Mouse (Mus musculus): ENCODE data around the gene Ccl28.
"Not testable (repeated sequence)": the region's sequence is repeated elsewhere in the genome, so short reads cannot be mapped to it uniquely, and the experiment has no call there.

The Ccl28 gene

DNA sequence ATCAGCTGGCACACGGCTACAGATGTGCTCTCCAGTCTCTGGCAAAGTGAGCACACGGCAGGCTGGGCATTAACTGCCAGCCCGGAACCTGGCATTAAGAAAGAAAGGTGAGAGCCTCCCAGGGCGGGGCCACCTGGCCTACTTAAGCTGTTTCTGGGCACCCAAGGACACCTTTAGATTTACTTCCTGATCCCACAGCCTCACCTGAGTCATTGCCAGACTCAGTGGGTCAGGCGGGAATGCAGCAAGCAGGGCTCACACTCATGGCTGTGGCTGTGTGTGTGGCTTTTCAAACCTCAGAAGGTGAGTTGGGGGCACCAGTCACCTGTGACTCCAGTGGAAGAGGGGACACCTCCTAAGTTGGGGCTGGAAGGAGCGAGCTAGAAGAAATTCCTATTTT, at the start of gene Ccl28:
Gene Ccl28, plus strand, starts transcription at position 186 of the 400 bp plus-strand sequence.
- Histone ChIP-seq H3K4me3 (replicated peaks; ENCODE audit: low read length) (no peak within 1 kb of the TSS), H3K4me1 (replicated peaks; ENCODE audit: low read depth, low read length) (no peaks in the 10 kb centered on the region), H3K9me3 (ENCODE audit: low read length) (no peaks in the 10 kb centered on the region), H3K36me3 (ENCODE audit: insufficient read depth, low read length) (no peaks in the 10 kb centered on the region), H3K27me3 (ENCODE audit: insufficient read depth, low read length) (no peaks in the 10 kb centered on the region)
- TF ChIP-seq CTCF (conservative IDR thresholded peaks at IDR 0.05; ENCODE audit: low read length), result no peak
- no peak for TF ChIP-seq POU5F1 (IDR thresholded peaks at IDR 0.05; ENCODE audit: borderline replicate concordance, low read length)
- TF ChIP-seq NANOG (IDR thresholded peaks at IDR 0.05; ENCODE audit: borderline replicate concordance, low read length), result no peak

- not testable (repeated sequence) for H3K27me3 ChIP-seq (ENCODE audit: insufficient read depth, low read length); H3K4me1 ChIP-seq (replicated peaks; ENCODE audit: low read depth, low read length); H3K36me3 ChIP-seq (ENCODE audit: insufficient read depth, low read length)
- Histone ChIP-seq H3K9me3 (ENCODE audit: low read length) (peaks cover 14% of the 10 kb centered on the region), H3K4me3 (replicated peaks; ENCODE audit: low read length) (0 out of 2 replicates have a peak overlapping the region, but pooled peaks have one; percentile 17)
Measured at GRCm38 (mm10) chr13:119596321-119597211, 27.1 kb upstream of the Ccl28 start.

- peaks cover 17% of the 10 kb centered on the region for H3K9me3 ChIP-seq (ENCODE audit: low read length)
- not testable (repeated sequence) for H3K27me3 ChIP-seq (ENCODE audit: insufficient read depth, low read length); H3K4me3 ChIP-seq (replicated peaks; ENCODE audit: low read length); H3K36me3 ChIP-seq (ENCODE audit: insufficient read depth, low read length); H3K4me1 ChIP-seq (replicated peaks; ENCODE audit: low read depth, low read length)
Measured at GRCm38 (mm10) chr13:119598466-119598865, 25.2 kb upstream of the Ccl28 start.

GRCm38 (mm10) chr13:119599066-119599465, 24.6 kb upstream of the Ccl28 start:
- H3K4me3 ChIP-seq (replicated peaks; ENCODE audit: low read length), result not testable (repeated sequence)

DNA sequence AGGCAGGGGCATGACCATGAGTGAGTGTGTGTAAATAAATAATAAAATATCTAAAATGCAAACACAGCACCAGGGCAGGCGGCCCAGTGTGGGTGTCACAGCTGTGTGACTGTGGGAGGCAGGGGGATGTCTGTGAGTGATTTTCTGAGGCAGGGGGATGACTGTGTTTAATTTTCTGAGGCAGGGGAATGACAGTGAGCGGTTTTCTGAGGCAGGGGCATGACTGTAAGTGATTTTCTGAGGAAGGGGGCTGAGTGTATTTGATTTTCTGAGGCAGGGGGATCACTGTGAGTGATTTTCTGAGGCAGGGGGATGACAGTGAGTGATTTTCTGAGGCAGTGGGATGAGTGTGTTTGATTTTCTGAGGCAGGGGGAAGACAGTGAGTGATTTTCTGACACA, 24.1 kb upstream of the Ccl28 start:
- H3K9me3 ChIP-seq (ENCODE audit: low read length), result peaks cover 17% of the 10 kb centered on the region
- H3K36me3 ChIP-seq (ENCODE audit: insufficient read depth, low read length); H3K27me3 ChIP-seq (ENCODE audit: insufficient read depth, low read length); H3K4me3 ChIP-seq (replicated peaks; ENCODE audit: low read length); H3K4me1 ChIP-seq (replicated peaks; ENCODE audit: low read depth, low read length): not testable (repeated sequence)

More at GRCm38 (mm10) chr13:119599066-119599465, 24.6 kb upstream of the Ccl28 start:
- not testable (repeated sequence) for H3K27me3 ChIP-seq (ENCODE audit: insufficient read depth, low read length); H3K36me3 ChIP-seq (ENCODE audit: insufficient read depth, low read length); H3K4me1 ChIP-seq (replicated peaks; ENCODE audit: low read depth, low read length)
- H3K9me3 ChIP-seq (ENCODE audit: low read length), result peaks cover 17% of the 10 kb centered on the region

DNA sequence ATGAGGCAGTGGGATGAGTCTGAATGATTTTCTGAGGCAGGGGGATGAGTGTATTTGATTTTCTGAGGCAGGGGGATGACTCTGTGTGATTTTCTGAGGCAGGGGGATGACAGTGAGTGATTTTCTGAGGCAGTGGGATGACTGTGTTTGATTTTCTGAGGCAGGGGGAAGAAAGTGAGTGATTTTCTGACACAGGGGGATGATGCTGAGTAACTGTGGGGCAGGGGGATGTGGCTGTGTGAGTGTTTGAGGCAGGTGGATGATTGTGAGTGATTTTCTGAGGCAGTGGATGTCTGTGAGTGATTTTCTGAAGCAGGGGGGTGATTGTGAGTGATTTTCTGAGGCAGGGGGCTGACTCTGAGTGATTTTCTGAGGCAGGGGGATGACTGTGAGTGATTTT, 23.5 kb upstream of the Ccl28 start:
- not testable (repeated sequence) for H3K4me3 ChIP-seq (replicated peaks; ENCODE audit: low read length); H3K4me1 ChIP-seq (replicated peaks; ENCODE audit: low read depth, low read length); H3K36me3 ChIP-seq (ENCODE audit: insufficient read depth, low read length); H3K27me3 ChIP-seq (ENCODE audit: insufficient read depth, low read length)
- H3K9me3 ChIP-seq (ENCODE audit: low read length), result peaks cover 17% of the 10 kb centered on the region

- peaks cover 10% of the 10 kb centered on the region for H3K9me3 ChIP-seq (ENCODE audit: low read length)
- H3K36me3 ChIP-seq (ENCODE audit: insufficient read depth, low read length); H3K4me1 ChIP-seq (replicated peaks; ENCODE audit: low read depth, low read length); H3K4me3 ChIP-seq (replicated peaks; ENCODE audit: low read length); H3K27me3 ChIP-seq (ENCODE audit: insufficient read depth, low read length): not testable (repeated sequence)
Measured at GRCm38 (mm10) chr13:119602688-119603331, 20.8 kb upstream of the Ccl28 start.

GRCm38 (mm10) chr13:119603890-119604289, 19.7 kb upstream of the Ccl28 start:
- not testable (repeated sequence) for H3K9me3 ChIP-seq (ENCODE audit: low read length); H3K4me3 ChIP-seq (replicated peaks; ENCODE audit: low read length); H3K4me1 ChIP-seq (replicated peaks; ENCODE audit: low read depth, low read length); H3K36me3 ChIP-seq (ENCODE audit: insufficient read depth, low read length); H3K27me3 ChIP-seq (ENCODE audit: insufficient read depth, low read length)

DNA sequence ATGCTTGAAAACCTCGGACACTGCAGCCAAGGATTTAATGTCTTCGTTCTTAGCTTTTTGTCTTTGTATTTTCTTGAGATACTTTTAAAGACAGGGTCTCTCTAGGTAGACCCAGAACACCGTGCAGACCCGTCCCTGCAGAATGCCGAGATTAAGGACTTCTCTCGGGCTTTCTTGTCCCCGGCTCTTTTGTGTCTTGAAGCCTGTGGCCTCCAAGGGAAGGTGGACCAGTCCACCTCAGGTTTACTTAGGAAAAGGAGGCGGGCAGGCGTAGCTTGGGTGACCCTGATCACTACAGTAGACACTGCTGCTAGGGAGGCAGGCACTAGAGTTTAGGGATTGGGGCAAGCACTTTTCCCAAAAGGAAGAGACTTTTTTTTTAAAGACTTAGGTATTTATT, 19.3 kb upstream of the Ccl28 start:
- not testable (repeated sequence) for H3K27me3 ChIP-seq (ENCODE audit: insufficient read depth, low read length); H3K4me1 ChIP-seq (replicated peaks; ENCODE audit: low read depth, low read length); H3K9me3 ChIP-seq (ENCODE audit: low read length); H3K4me3 ChIP-seq (replicated peaks; ENCODE audit: low read length); H3K36me3 ChIP-seq (ENCODE audit: insufficient read depth, low read length)

DNA sequence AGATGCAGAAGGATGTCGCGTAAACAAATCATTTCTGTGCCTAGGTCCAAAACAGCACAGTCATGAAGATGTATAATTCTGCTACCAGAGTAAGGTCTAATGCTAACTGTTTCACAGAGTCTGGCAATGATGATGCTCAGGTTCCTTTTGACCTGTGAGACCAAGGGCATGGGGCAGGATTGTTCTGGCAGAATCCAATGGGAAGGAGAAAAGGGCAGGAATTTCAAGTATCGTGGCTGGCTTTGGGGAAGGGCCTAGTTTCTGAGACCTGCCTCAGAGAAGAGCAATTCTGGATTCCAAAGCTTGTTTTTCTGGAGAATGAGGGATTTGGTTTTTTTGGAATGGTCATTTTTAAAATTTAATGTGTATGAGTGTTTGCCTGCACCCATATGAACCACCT, 4.8 kb upstream of the Ccl28 start:
- TF ChIP-seq NANOG (IDR thresholded peaks at IDR 0.05; ENCODE audit: borderline replicate concordance, low read length) (no peak), POU5F1 (IDR thresholded peaks at IDR 0.05; ENCODE audit: borderline replicate concordance, low read length) (no peak), CTCF (conservative IDR thresholded peaks at IDR 0.05; ENCODE audit: low read length) (no peak)
- Histone ChIP-seq H3K9me3 (ENCODE audit: low read length) (no peaks in the 10 kb centered on the region), H3K27me3 (ENCODE audit: insufficient read depth, low read length) (no peaks in the 10 kb centered on the region), H3K4me3 (replicated peaks; ENCODE audit: low read length) (no peak overlapping the region), H3K36me3 (ENCODE audit: insufficient read depth, low read length) (no peaks in the 10 kb centered on the region), H3K4me1 (replicated peaks; ENCODE audit: low read depth, low read length) (no peaks in the 10 kb centered on the region)
